Mouse (Mus musculus): ENCODE results near the gene Strbp. TPM values are rescaled to one million over a fixed set of nuclear protein-coding genes. Genes with fewer than 3 reads are reported as not detected.
A peak's percentile ranks its signal among the peaks of the same experiment; 100 is the strongest.

Gene Strbp
- total and polyA plus RNA-seq, 3 experiments: 38.4 to 61.8 (median 48.5) TPM

GRCm38 (mm10) chr2:37734979-37735806 is 31.5 kb upstream of the Strbp start:
- Histone ChIP-seq H3K4me2 (ENCODE audit: insufficient read depth, low read depth, poor library complexity, severe bottlenecking) (peak overlapping the region; percentile 37), H3K4me1 (ENCODE audit: control insufficient read depth in 1 of 2, insufficient read depth in 2 of 2) (peaks cover 9 to 30% of the 10 kb centered on the region in 2 experiments; a peak in 3 of 4 replicates), H3K9ac (ENCODE audit: insufficient read depth, low read depth) (no peak overlapping the region; the same call in 1 of the 2 replicates), H3K27me3 (replicated peaks) (no peaks in the 10 kb centered on the region), H3K79me2 (replicated peaks; ENCODE audit: control insufficient read depth, extremely low read depth, insufficient read depth, poor library complexity, severe bottlenecking) (no peaks in the 10 kb centered on the region), H3K9me3 (replicated peaks; ENCODE audit: low read length) (no peaks in the 10 kb centered on the region), H3K36me3 (replicated peaks in 1 of 2; ENCODE audit: control insufficient read depth in 1 of 2, insufficient read depth in 1 of 2, low read length in 1 of 2) (no peaks in the 10 kb centered on the region), H3K27ac (ENCODE audit: insufficient read depth, low read depth) (no peak overlapping the region), H3K4me3 (replicated peaks in 1 of 3; ENCODE audit: low read depth in 2 of 3, low read length in 2 of 3, poor library complexity in 1 of 3) (no peak overlapping the region)
- DNase-seq (ENCODE audit: extremely low read depth): no peak
- in situ Hi-C loops (cut with MboI; ENCODE audit: low pct_ligation_motif_present, low pct_unique_long_range_greater_than_20kb, low sequenced_read_pairs): no loop called here
- no peak for TF ChIP-seq EP300 (IDR thresholded peaks at IDR 0.05; ENCODE audit: low read length)
- no peak for TF ChIP-seq TCF12 (IDR thresholded peaks at IDR 0.05; ENCODE audit: low read depth, low read length)
- no peak for TF ChIP-seq CHD1 (IDR thresholded peaks at IDR 0.05; ENCODE audit: low read depth, low read length)
- no peak for TF ChIP-seq MEF2A (IDR thresholded peaks at IDR 0.05; ENCODE audit: borderline replicate concordance, low read depth, low read length)
- no peak for TF ChIP-seq POLR2A (IDR thresholded peaks at IDR 0.05; ENCODE audit: low read depth, low read length)
- TF ChIP-seq E2F4 (IDR thresholded peaks at IDR 0.05; ENCODE audit: insufficient replicate concordance, low read depth, low read length): no peak
- no peak for TF ChIP-seq TBP (conservative IDR thresholded peaks at IDR 0.05; ENCODE audit: low read depth, low read length)
- no peak for TF ChIP-seq MXI1 (IDR thresholded peaks at IDR 0.05; ENCODE audit: low read depth, low read length)
- no peak for TF ChIP-seq IRF4 (IDR thresholded peaks at IDR 0.05; ENCODE audit: low read depth, low read length)
- no peak for TF ChIP-seq USF1 (IDR thresholded peaks at IDR 0.05; ENCODE audit: low read depth, low read length)
- TF ChIP-seq MAX (IDR thresholded peaks at IDR 0.05; ENCODE audit: low read length): no peak
- no peak for TF ChIP-seq ZC3H11A (IDR thresholded peaks at IDR 0.05; ENCODE audit: low read depth, low read length)
- TF ChIP-seq USF2 (conservative IDR thresholded peaks at IDR 0.05; ENCODE audit: low read depth, low read length): no peak
- TF ChIP-seq NELFE (IDR thresholded peaks at IDR 0.05; ENCODE audit: low read depth, low read length): no peak
- no peak for TF ChIP-seq CHD2 (IDR thresholded peaks at IDR 0.05; ENCODE audit: low read length)
- TF ChIP-seq POLR2AphosphoS2 (IDR thresholded peaks at IDR 0.05; ENCODE audit: low read depth, low read length): no peak
- no peak for TF ChIP-seq KAT2A (IDR thresholded peaks at IDR 0.05; ENCODE audit: insufficient replicate concordance, low read length)
- no peak for TF ChIP-seq MYC (IDR thresholded peaks at IDR 0.05; ENCODE audit: low read depth, low read length)
- dilution Hi-C loops (cut with MboI; ENCODE audit: extremely low pct_ligation_motif_present, extremely low pct_unique_long_range_greater_than_20kb, low sequenced_read_pairs): no loop called here

- H3K36me3 ChIP-seq (replicated peaks in 1 of 2; ENCODE audit: control insufficient read depth in 1 of 2, insufficient read depth in 1 of 2, low read length in 1 of 2): no peaks in the 10 kb centered on the region
- no peak overlapping the region for H3K27ac ChIP-seq (ENCODE audit: insufficient read depth, low read depth)
- no peak overlapping the region for H3K4me3 ChIP-seq (replicated peaks in 1 of 3; ENCODE audit: low read depth in 2 of 3, low read length in 2 of 3, poor library complexity in 1 of 3)
- peaks cover 8 to 29% of the 10 kb centered on the region in 2 experiments; a peak in 3 of 4 replicates for H3K4me1 ChIP-seq (ENCODE audit: control insufficient read depth in 1 of 2, insufficient read depth in 2 of 2)
- peak; percentile 50 for DNase-seq (ENCODE audit: extremely low read depth)
- dilution Hi-C loops (cut with MboI; ENCODE audit: extremely low pct_ligation_motif_present, extremely low pct_unique_long_range_greater_than_20kb, low sequenced_read_pairs): no loop called here
- no peak overlapping the region for H3K9ac ChIP-seq (ENCODE audit: insufficient read depth, low read depth)
- in situ Hi-C loops (cut with MboI; ENCODE audit: low pct_ligation_motif_present, low pct_unique_long_range_greater_than_20kb, low sequenced_read_pairs): no loop called here
- H3K4me2 ChIP-seq (ENCODE audit: insufficient read depth, low read depth, poor library complexity, severe bottlenecking): no peak overlapping the region
- peaks cover 7% of the 10 kb centered on the region for H3K9me3 ChIP-seq (replicated peaks; ENCODE audit: low read length)
- TF ChIP-seq NRF1 (IDR thresholded peaks at IDR 0.05; ENCODE audit: low read depth, low read length) (no peak), GABPA (IDR thresholded peaks at IDR 0.05; ENCODE audit: insufficient replicate concordance, low read depth, low read length) (no peak), PAX5 (IDR thresholded peaks at IDR 0.05; ENCODE audit: low read length) (no peak), SMC3 (IDR thresholded peaks at IDR 0.05; ENCODE audit: low read depth, low read length) (0 out of 2 replicates have a peak, but pooled peaks have one; percentile 4), ZNF384 (IDR thresholded peaks at IDR 0.05; ENCODE audit: low read depth, low read length) (no peak; the same call in 1 of the 2 replicates), RAD21 (IDR thresholded peaks at IDR 0.05; ENCODE audit: low read depth, low read length) (no peak), POLR2AphosphoS2 (IDR thresholded peaks at IDR 0.05; ENCODE audit: low read depth, low read length) (no peak)
- no peaks in the 10 kb centered on the region for H3K27me3 ChIP-seq (replicated peaks)
- no peaks in the 10 kb centered on the region for H3K79me2 ChIP-seq (replicated peaks; ENCODE audit: control insufficient read depth, extremely low read depth, insufficient read depth, poor library complexity, severe bottlenecking)
Measured at GRCm38 (mm10) chr2:37731241-37731801, 27.7 kb upstream of the Strbp start.

All from CH12.LX (cell line).